Mouse (Mus musculus) left cerebral cortex, adult 8-10 months (tissue): ENCODE measurements around the gene Snx8. TPM values are rescaled to one million over a fixed set of nuclear protein-coding genes. Genes with fewer than 3 reads are reported as not detected.

Source experiments
- DNase-seq, 2 experiments: peaks; one replicate each; pipeline ENCODE4 v3.0.0; 2022; ENCODE audit warnings: low spot score in 2 of 2
- total RNA-seq, 4 experiments: library from RNA; stranded (reverse); gene quantifications; 2 replicates each; pipeline ENCODE4 v1.2.4; 2022

The Snx8 gene
- total RNA-seq, 4 experiments from 2014 or later, result 12.5 to 14.7 (median 13.0) TPM

GRCm38 (mm10) chr5:140346050-140346449 is 43.0 kb downstream of the Snx8 start:
- no peak for DNase-seq

GRCm38 (mm10) chr5:140345244-140345643 is 43.8 kb downstream of the Snx8 start:
- DNase-seq, result no peak

- DNase-seq, result no peak
Observed at GRCm38 (mm10) chr5:140342880-140343279, 46.2 kb downstream of the Snx8 start.

GRCm38 (mm10) chr5:140339836-140340235 is 49.2 kb downstream of the Snx8 start:
- DNase-seq, result no peak

GRCm38 (mm10) chr5:140338779-140339178 is 50.3 kb downstream of the Snx8 start:
- DNase-seq, result no peak

GRCm38 (mm10) chr5:140336680-140337079 is 52.4 kb downstream of the Snx8 start:
- no peak for DNase-seq

- no peak for DNase-seq
Observed at GRCm38 (mm10) chr5:140333631-140334030, 55.4 kb downstream of the Snx8 start.

- no peak for DNase-seq
Observed at GRCm38 (mm10) chr5:140332519-140332918, 56.5 kb downstream of the Snx8 start.

GRCm38 (mm10) chr5:140331615-140332512 is 57.2 kb downstream of the Snx8 start, which contains the start of gene Mrm2:
Mrm2 (minus strand) TSS chr5:140331898.
- DNase-seq, result peak; percentile 44 to 65

- no peak for DNase-seq
Observed at GRCm38 (mm10) chr5:140324058-140324457, 65.0 kb downstream of the Snx8 start.

- DNase-seq, result no peak
Observed at GRCm38 (mm10) chr5:140321756-140322575, 67.1 kb downstream of the Snx8 start.

GRCm38 (mm10) chr5:140321042-140321755 is 67.9 kb downstream of the Snx8 start, which contains the start of the genes Mad1l1 and Nudt1:
Mad1l1 (minus strand) TSS chr5:140321552.
Nudt1 (plus strand) TSS chr5:140321656.
- DNase-seq, result peak; percentile 86 to 90

- DNase-seq, result no peak
Observed at GRCm38 (mm10) chr5:140316716-140317115, 72.3 kb downstream of the Snx8 start.

GRCm38 (mm10) chr5:140307602-140308001 is 81.5 kb downstream of the Snx8 start:
- no peak for DNase-seq

- DNase-seq, result no peak
Observed at GRCm38 (mm10) chr5:140306016-140306415, 83.0 kb downstream of the Snx8 start.

- no peak for DNase-seq
Observed at GRCm38 (mm10) chr5:140298291-140298690, 90.8 kb downstream of the Snx8 start.

GRCm38 (mm10) chr5:140292152-140292551 is 96.9 kb downstream of the Snx8 start:
- DNase-seq, result peak; percentile 24 to 45
